Mouse (Mus musculus) midbrain, embryonic 11.5 days (tissue): Measurements from ENCODE around the gene Tanc1. TPM values are rescaled to one million over a fixed set of nuclear protein-coding genes. Genes with fewer than 3 reads are reported as not detected.

ENCODE experiments used
- ATAC-seq: fragments of 200-750 bp; cut with Nextera tagmentation; 2 replicates; pipeline ENCODE4 v1.8.0; 2017; ENCODE audit warnings: moderate TSS enrichment, moderate library complexity; ENCODE audit not compliant: low FRiP score
- DNase-seq: peaks from one replicate; pipeline ENCODE4 v3.0.0; 2015; ENCODE audit warnings: low spot score; ENCODE audit errors: missing footprints
- H3K27ac ChIP-seq: fragments of 300-500 bp; sonication (generic); 2 replicates; pipeline ENCODE4 v1.5.1; 2014; ENCODE audit warnings: low read depth, low read length
- H3K27me3 ChIP-seq: fragments of 300-500 bp; sonication (generic); 2 replicates; pipeline ENCODE4 v1.6.1; 2014; ENCODE audit warnings: mild to moderate bottlenecking, low read length, moderate library complexity, mixed read lengths; ENCODE audit not compliant: control insufficient read depth, insufficient read depth
- H3K36me3 ChIP-seq: fragments of 300-500 bp; sonication (generic); 2 replicates; pipeline ENCODE4 v1.6.1; 2014; ENCODE audit warnings: mild to moderate bottlenecking, low read length, moderate library complexity, mixed read lengths; ENCODE audit not compliant: control insufficient read depth, insufficient read depth
- H3K4me1 ChIP-seq: fragments of 300-500 bp; sonication (generic); 2 replicates; pipeline ENCODE4 v1.6.1; 2014; ENCODE audit warnings: low read length; ENCODE audit not compliant: control insufficient read depth, insufficient read depth
- H3K4me2 ChIP-seq: fragments of 300-500 bp; sonication (generic); 2 replicates; pipeline ENCODE4 v1.6.1; 2014; ENCODE audit warnings: mild to moderate bottlenecking, moderate library complexity
- H3K4me3 ChIP-seq: fragments of 300-500 bp; sonication (generic); 2 replicates; pipeline ENCODE4 v1.5.1; 2014; ENCODE audit warnings: low read depth, low read length
- H3K9ac ChIP-seq: fragments of 300-500 bp; sonication (generic); 2 replicates; pipeline ENCODE4 v1.6.1; 2014; ENCODE audit warnings: low read length
- H3K9me3 ChIP-seq: fragments of 300-500 bp; sonication (generic); 2 replicates; pipeline ENCODE4 v1.6.1; 2016; ENCODE audit warnings: low read length; ENCODE audit not compliant: control insufficient read depth
- WGBS: fragments of 180-500 bp; shearing (Covaris S2); extraction: QIAGEN DNeasy Blood & Tissue Kit; methylation state at CpG from one replicate; pipeline ENCODE4 v1.1.7; 2014; 5-methylcytosine and 5-hydroxymethylcytosine counted together
- polyA plus RNA-seq: library from polyadenylated mRNA; unstranded; fragments of >200 nt; fragmentation: Nextera tagmentation; extraction: Ambion mirVana; gene quantifications from 2 replicates; pipeline ENCODE4 v1.2.1, GENCODE M21; 2014

Tanc1 gene
- polyA plus RNA-seq, 1 experiment from 2014 or later, result 6.7 TPM

GRCm38 (mm10) chr2:59623858-59624257, 12.0 kb downstream of the Tanc1 start:
- H3K4me1 ChIP-seq, result no peaks in the 10 kb centered on the region
- no peak for ATAC-seq
- H3K36me3 ChIP-seq, result no peaks in the 10 kb centered on the region
- H3K9ac ChIP-seq, result no peak overlapping the region
- no peaks in the 10 kb centered on the region for H3K9me3 ChIP-seq
- DNase-seq, result no peak
- 74% methylated on average over 5 of the region's 5 CpGs for WGBS
- no peak overlapping the region for H3K27ac ChIP-seq
- H3K27me3 ChIP-seq, result no peaks in the 10 kb centered on the region
- H3K4me2 ChIP-seq, result no peak overlapping the region
- no peak overlapping the region for H3K4me3 ChIP-seq

DNA sequence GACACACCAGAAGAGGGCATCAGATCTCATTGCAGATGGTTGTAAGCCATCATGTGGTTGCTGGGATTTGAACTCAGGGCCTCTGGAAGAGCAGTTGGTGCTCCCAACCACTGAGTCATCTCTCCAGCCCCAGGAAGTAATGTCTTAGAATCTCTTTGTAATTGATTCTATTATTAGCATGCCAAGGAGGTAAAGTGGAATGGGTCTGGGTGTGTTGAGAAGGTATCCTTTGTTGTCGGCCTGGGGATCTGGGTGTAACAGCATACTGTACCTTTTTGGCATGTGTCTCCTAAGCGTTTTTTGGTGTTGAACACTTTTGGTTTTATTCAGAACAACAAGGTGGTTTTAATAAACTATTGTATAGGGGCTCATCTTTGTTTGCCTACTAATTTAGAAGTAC, 13.6 kb downstream of the Tanc1 start:
- WGBS, result 81% methylated on average over 2 of the region's 2 CpGs
- Histone ChIP-seq H3K27me3 (no peaks in the 10 kb centered on the region), H3K27ac (no peak overlapping the region), H3K9ac (no peak overlapping the region), H3K9me3 (no peaks in the 10 kb centered on the region), H3K4me3 (no peak overlapping the region), H3K4me2 (no peak overlapping the region), H3K36me3 (no peaks in the 10 kb centered on the region), H3K4me1 (no peaks in the 10 kb centered on the region)
- ATAC-seq (no peak), DNase-seq (no peak)

GRCm38 (mm10) chr2:59625927-59626326, 14.1 kb downstream of the Tanc1 start:
- Histone ChIP-seq H3K27ac (no peak overlapping the region), H3K27me3 (no peaks in the 10 kb centered on the region), H3K36me3 (no peaks in the 10 kb centered on the region), H3K4me3 (no peak overlapping the region), H3K9me3 (no peaks in the 10 kb centered on the region), H3K9ac (no peak overlapping the region), H3K4me1 (no peaks in the 10 kb centered on the region), H3K4me2 (no peak overlapping the region)
- DNase-seq (no peak), ATAC-seq (no peak)
- WGBS, result 77% methylated on average over 8 of the region's 8 CpGs

DNA sequence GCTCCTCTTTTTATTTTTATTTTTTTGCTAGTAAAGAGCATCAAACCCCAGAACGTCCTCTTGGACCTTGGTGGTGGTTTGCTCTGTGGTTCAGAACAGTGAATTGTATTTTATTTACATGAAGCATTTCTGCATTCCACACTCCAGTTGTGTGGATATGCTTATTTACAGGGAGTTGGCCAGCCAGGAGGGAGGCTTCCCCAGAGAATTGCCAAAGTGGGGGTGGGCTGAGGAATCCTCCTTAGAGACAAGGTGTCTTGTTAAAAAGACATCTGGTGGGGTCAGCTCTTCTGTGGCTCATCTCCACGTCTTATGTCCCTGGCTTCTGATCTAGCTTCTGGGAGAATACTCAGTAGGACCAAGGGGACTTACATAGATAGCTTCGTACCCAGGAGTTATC, 14.6 kb downstream of the Tanc1 start:
- Histone ChIP-seq H3K4me3 (no peak overlapping the region), H3K27ac (no peak overlapping the region), H3K36me3 (no peaks in the 10 kb centered on the region), H3K27me3 (no peaks in the 10 kb centered on the region), H3K9me3 (no peaks in the 10 kb centered on the region), H3K4me1 (no peaks in the 10 kb centered on the region), H3K9ac (no peak overlapping the region), H3K4me2 (no peak overlapping the region)
- WGBS, result 75% methylated on average over 3 of the region's 3 CpGs
- DNase-seq, result no peak
- no peak for ATAC-seq

DNA sequence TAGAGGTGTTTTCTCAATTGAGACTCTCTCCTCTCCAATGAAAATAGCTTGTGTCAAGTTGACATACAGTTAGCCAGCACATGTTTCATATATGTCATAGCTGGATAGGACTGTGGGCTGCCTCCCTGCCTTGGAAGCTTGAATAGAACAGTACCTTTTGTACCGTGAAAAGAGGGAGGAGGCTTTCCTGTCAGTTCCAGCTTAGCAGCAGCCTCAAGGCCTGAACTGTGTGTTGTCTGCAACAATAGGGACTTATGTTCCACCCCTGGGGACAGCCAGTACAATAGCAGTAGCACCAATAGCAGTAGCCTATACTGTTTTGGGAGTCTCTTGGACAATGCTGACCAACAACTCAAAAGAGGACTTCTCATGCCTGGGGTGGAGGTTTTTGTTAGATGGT, 15.7 kb downstream of the Tanc1 start:
- DNase-seq, result no peak
- Histone ChIP-seq H3K27ac (no peak overlapping the region), H3K4me3 (no peak overlapping the region), H3K9me3 (no peaks in the 10 kb centered on the region), H3K36me3 (no peaks in the 10 kb centered on the region), H3K9ac (no peak overlapping the region), H3K4me2 (no peak overlapping the region), H3K27me3 (no peaks in the 10 kb centered on the region), H3K4me1 (no peaks in the 10 kb centered on the region)
- no peak for ATAC-seq
- WGBS, result 5% methylated on average over 1 of the region's 1 CpGs

GRCm38 (mm10) chr2:59628057-59628901, 16.4 kb downstream of the Tanc1 start:
- ATAC-seq, result no peak
- Histone ChIP-seq H3K4me1 (no peaks in the 10 kb centered on the region), H3K4me3 (no peak overlapping the region), H3K9ac (no peak overlapping the region), H3K4me2 (no peak overlapping the region), H3K27me3 (no peaks in the 10 kb centered on the region), H3K27ac (no peak overlapping the region), H3K9me3 (no peaks in the 10 kb centered on the region), H3K36me3 (no peaks in the 10 kb centered on the region)
- WGBS, result 80% methylated on average over 17 of the region's 17 CpGs
- DNase-seq, result no peak

- Histone ChIP-seq H3K9me3 (no peaks in the 10 kb centered on the region), H3K4me3 (no peak overlapping the region), H3K27me3 (no peaks in the 10 kb centered on the region), H3K27ac (no peak overlapping the region), H3K4me1 (no peaks in the 10 kb centered on the region), H3K4me2 (no peak overlapping the region), H3K36me3 (no peaks in the 10 kb centered on the region), H3K9ac (no peak overlapping the region)
- WGBS, result 87% methylated on average over 4 of the region's 4 CpGs
- no peak for ATAC-seq
- DNase-seq, result no peak
Measured at GRCm38 (mm10) chr2:59629829-59630228, 18.0 kb downstream of the Tanc1 start.

GRCm38 (mm10) chr2:59631406-59631805, 19.6 kb downstream of the Tanc1 start:
- no peak for DNase-seq
- H3K36me3 ChIP-seq, result no peaks in the 10 kb centered on the region
- H3K4me2 ChIP-seq, result no peak overlapping the region
- no peaks in the 10 kb centered on the region for H3K27me3 ChIP-seq
- no peak overlapping the region for H3K9ac ChIP-seq
- H3K4me3 ChIP-seq, result no peak overlapping the region
- no peak for ATAC-seq
- no peak overlapping the region for H3K27ac ChIP-seq
- no peaks in the 10 kb centered on the region for H3K9me3 ChIP-seq
- H3K4me1 ChIP-seq, result no peaks in the 10 kb centered on the region
- WGBS, result 90% methylated on average over 5 of the region's 5 CpGs

DNA sequence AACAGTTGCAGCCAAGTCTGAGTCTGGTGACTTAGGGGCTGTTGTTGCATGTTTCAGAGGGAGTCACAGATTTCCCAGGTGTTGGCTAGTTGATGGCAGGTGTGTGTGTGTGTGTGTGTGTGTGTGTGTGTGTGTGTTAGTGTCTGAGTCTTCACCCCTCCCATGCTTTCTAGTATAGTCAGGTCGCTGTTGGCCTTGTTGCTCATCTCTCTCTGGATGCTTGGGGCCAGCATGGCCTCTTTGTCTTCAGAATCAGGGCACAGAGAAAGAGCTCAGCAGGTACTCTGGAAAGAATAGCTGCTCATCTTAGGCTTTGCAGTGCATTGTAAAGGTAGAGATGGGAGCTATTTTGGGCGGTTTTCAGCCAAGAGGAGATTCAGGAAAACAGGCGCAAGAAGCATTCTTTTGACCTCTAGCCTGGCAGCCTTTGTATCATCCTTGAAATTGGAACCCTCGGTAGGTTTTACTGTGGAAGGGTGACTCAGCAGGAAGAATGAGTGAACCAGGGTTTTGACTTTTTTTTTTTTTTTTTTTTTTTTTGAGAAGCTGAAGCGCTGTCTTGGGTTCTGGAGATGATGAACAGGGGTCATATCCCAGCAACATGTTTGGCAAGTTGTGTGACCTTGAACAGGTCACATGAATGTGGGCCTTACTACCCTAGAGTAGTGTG, 22.1 kb downstream of the Tanc1 start:
- ATAC-seq, result no peak
- WGBS, result 47% methylated on average over 5 of the region's 5 CpGs

More for the DNA sequence above, 22.1 kb downstream of the Tanc1 start:
- H3K36me3 ChIP-seq, result no peaks in the 10 kb centered on the region
- no peaks in the 10 kb centered on the region for H3K9me3 ChIP-seq
- DNase-seq, result no peak
- H3K27me3 ChIP-seq, result no peaks in the 10 kb centered on the region
- H3K4me2 ChIP-seq, result no peak overlapping the region
- no peak overlapping the region for H3K27ac ChIP-seq
- no peaks in the 10 kb centered on the region for H3K4me1 ChIP-seq
- no peak overlapping the region for H3K9ac ChIP-seq
- no peak overlapping the region for H3K4me3 ChIP-seq
